Mouse (Mus musculus) megakaryocyte, embryonic 14.5 days (primary cell): ENCODE results near the gene Fbxl17.

ENCODE experiments used
- FLI1 ChIP-seq: IDR thresholded peaks from 2 replicates; pipeline ENCODE4 v1.6.1; 2012; ENCODE audit warnings: low read length, inconsistent platforms, mixed read lengths
- GATA1 ChIP-seq: IDR thresholded peaks from 3 replicates; pipeline ENCODE4 v1.6.1; 2012; ENCODE audit warnings: mixed read lengths, low read length, inconsistent platforms, borderline replicate concordance

- TF ChIP-seq GATA1, result no peak
- no peak for TF ChIP-seq FLI1
These were observed 316.4 kb downstream of the Fbxl17 start for GRCm38 (mm10) chr17:63183431-63183830.
